Mouse (Mus musculus): ENCODE results near the gene Ralgds. TPM values are rescaled to one million over a fixed set of nuclear protein-coding genes. Genes with fewer than 3 reads are reported as not detected.

The Ralgds gene
- polyA plus RNA-seq (2014; fragmentation: Nextera tagmentation; extraction: Ambion mirVana): 63.3 and 82.1 TPM in 2 replicates

GRCm38 (mm10) chr2:28512798-28513401 lies at the start of gene Ralgds:
TSS of gene Ralgds (plus strand) at chr2:28513125.
- DNase-seq (ENCODE audit: low spot score) (peak; percentile 63), ATAC-seq (peak; percentile 71)
- Histone ChIP-seq H3K4me2 (ENCODE audit: low read length) (peak within 1 kb of the TSS; percentile 71), H3K4me1 (ENCODE audit: control insufficient read depth, insufficient read depth, low read length) (peaks cover 15% of the 10 kb centered on the region), H3K36me3 (ENCODE audit: control insufficient read depth, insufficient read depth, low read length) (peaks cover 10% of the 10 kb centered on the region; the same call in 1 of the 2 replicates), H3K9ac (ENCODE audit: low read length) (peak within 1 kb of the TSS; percentile 96), H3K27ac (ENCODE audit: low read depth, low read length) (peak within 1 kb of the TSS; percentile 88), H3K9me3 (replicated peaks; ENCODE audit: control insufficient read depth, low read length) (no peaks in the 10 kb centered on the region), H3K27me3 (replicated peaks; ENCODE audit: control insufficient read depth, insufficient read depth, low read length) (no peaks in the 10 kb centered on the region), H3K4me3 (ENCODE audit: low read depth, low read length) (peak within 1 kb of the TSS; percentile 89)
- WGBS: under 1% methylated on average over 49 of the region's 71 CpGs

GRCm38 (mm10) chr2:28463919-28464318 lies 49.0 kb upstream of the Ralgds start:
- Histone ChIP-seq H3K4me1 (ENCODE audit: control insufficient read depth, insufficient read depth, low read length) (peaks cover 15% of the 10 kb centered on the region; the same call in 1 of the 2 replicates), H3K4me3 (ENCODE audit: low read depth, low read length) (no peak overlapping the region), H3K4me2 (ENCODE audit: low read length) (no peak overlapping the region), H3K9ac (ENCODE audit: low read length) (no peak overlapping the region), H3K27me3 (replicated peaks; ENCODE audit: control insufficient read depth, insufficient read depth, low read length) (0 out of 2 replicates have a peak, but pooled peaks cover 5% of the 10 kb centered on the region), H3K27ac (ENCODE audit: low read depth, low read length) (no peak overlapping the region), H3K9me3 (replicated peaks; ENCODE audit: control insufficient read depth, low read length) (no peaks in the 10 kb centered on the region), H3K36me3 (ENCODE audit: control insufficient read depth, insufficient read depth, low read length) (no peaks in the 10 kb centered on the region)
- ATAC-seq (no peak), DNase-seq (ENCODE audit: low spot score) (peak; percentile 56)
- WGBS: 40% methylated on average over 3 of the region's 3 CpGs

GRCm38 (mm10) chr2:28464919-28465318 lies 48.0 kb upstream of the Ralgds start:
- Histone ChIP-seq H3K27me3 (replicated peaks; ENCODE audit: control insufficient read depth, insufficient read depth, low read length) (0 out of 2 replicates have a peak, but pooled peaks cover 5% of the 10 kb centered on the region), H3K27ac (ENCODE audit: low read depth, low read length) (no peak overlapping the region), H3K4me3 (ENCODE audit: low read depth, low read length) (no peak overlapping the region), H3K9ac (ENCODE audit: low read length) (no peak overlapping the region), H3K4me2 (ENCODE audit: low read length) (no peak overlapping the region), H3K36me3 (ENCODE audit: control insufficient read depth, insufficient read depth, low read length) (peaks cover 8% of the 10 kb centered on the region), H3K4me1 (ENCODE audit: control insufficient read depth, insufficient read depth, low read length) (peaks cover 15% of the 10 kb centered on the region; the same call in 1 of the 2 replicates), H3K9me3 (replicated peaks; ENCODE audit: control insufficient read depth, low read length) (no peaks in the 10 kb centered on the region)
- 84% methylated on average over 9 of the region's 9 CpGs for WGBS
- ATAC-seq (no peak), DNase-seq (ENCODE audit: low spot score) (no peak)

- H3K4me3 ChIP-seq (ENCODE audit: low read depth, low read length): peak within 1 kb of the TSS; percentile 15
- WGBS: 4% methylated on average over 25 of the region's 25 CpGs
- peak within 1 kb of the TSS; percentile 50 for H3K4me2 ChIP-seq (ENCODE audit: low read length)
- H3K9me3 ChIP-seq (replicated peaks; ENCODE audit: control insufficient read depth, low read length): no peaks in the 10 kb centered on the region
- H3K27ac ChIP-seq (ENCODE audit: low read depth, low read length): no peak within 1 kb of the TSS; the same call in 1 of the 2 replicates
- peak; percentile 71 for ATAC-seq
- DNase-seq (ENCODE audit: low spot score): peak; percentile 85
- peaks cover 19% of the 10 kb centered on the region for H3K36me3 ChIP-seq (ENCODE audit: control insufficient read depth, insufficient read depth, low read length)
- 0 out of 2 replicates have a peak, but pooled peaks cover 5% of the 10 kb centered on the region for H3K27me3 ChIP-seq (replicated peaks; ENCODE audit: control insufficient read depth, insufficient read depth, low read length)
- 0 out of 2 replicates have a peak within 1 kb of the TSS, but pooled peaks have one; percentile 29 for H3K9ac ChIP-seq (ENCODE audit: low read length)
- peaks cover 15% of the 10 kb centered on the region; the same call in 1 of the 2 replicates for H3K4me1 ChIP-seq (ENCODE audit: control insufficient read depth, insufficient read depth, low read length)
Measured at GRCm38 (mm10) chr2:28465836-28466518, 46.9 kb upstream of the Ralgds start, which contains the start of gene 1700007K13Rik. TSS of gene 1700007K13Rik (minus strand) at chr2:28466332.

- under 1% methylated on average over 49 of the region's 52 CpGs for WGBS
- Histone ChIP-seq H3K27ac (ENCODE audit: low read depth, low read length) (no peak within 1 kb of the TSS), H3K9ac (ENCODE audit: low read length) (peak within 1 kb of the TSS; percentile 94), H3K9me3 (replicated peaks; ENCODE audit: control insufficient read depth, low read length) (no peaks in the 10 kb centered on the region), H3K4me3 (ENCODE audit: low read depth, low read length) (peak within 1 kb of the TSS; percentile 91), H3K27me3 (replicated peaks; ENCODE audit: control insufficient read depth, insufficient read depth, low read length) (0 out of 2 replicates have a peak, but pooled peaks cover 5% of the 10 kb centered on the region), H3K36me3 (ENCODE audit: control insufficient read depth, insufficient read depth, low read length) (peaks cover 32% of the 10 kb centered on the region), H3K4me2 (ENCODE audit: low read length) (peak within 1 kb of the TSS; percentile 68), H3K4me1 (ENCODE audit: control insufficient read depth, insufficient read depth, low read length) (peaks cover 15% of the 10 kb centered on the region; the same call in 1 of the 2 replicates)
- ATAC-seq (peak; percentile 95), DNase-seq (ENCODE audit: low spot score) (peak; percentile 92)
Measured at GRCm38 (mm10) chr2:28467860-28468485, 45.0 kb upstream of the Ralgds start, which contains the start of gene Mrps2. TSS of gene Mrps2 (plus strand) at chr2:28468066.

- Histone ChIP-seq H3K36me3 (ENCODE audit: control insufficient read depth, insufficient read depth, low read length) (peaks cover 32% of the 10 kb centered on the region), H3K4me3 (ENCODE audit: low read depth, low read length) (peak overlapping the region; percentile 91), H3K4me2 (ENCODE audit: low read length) (peak overlapping the region; percentile 68), H3K27ac (ENCODE audit: low read depth, low read length) (no peak overlapping the region), H3K4me1 (ENCODE audit: control insufficient read depth, insufficient read depth, low read length) (peaks cover 15% of the 10 kb centered on the region; the same call in 1 of the 2 replicates), H3K9me3 (replicated peaks; ENCODE audit: control insufficient read depth, low read length) (no peaks in the 10 kb centered on the region; the same call in 1 of the 2 replicates), H3K27me3 (replicated peaks; ENCODE audit: control insufficient read depth, insufficient read depth, low read length) (0 out of 2 replicates have a peak, but pooled peaks cover 5% of the 10 kb centered on the region), H3K9ac (ENCODE audit: low read length) (peak overlapping the region; percentile 94)
- no peak for ATAC-seq
- DNase-seq (ENCODE audit: low spot score): no peak
- WGBS: 53% methylated on average over 18 of the region's 18 CpGs
Measured at GRCm38 (mm10) chr2:28468486-28469225, 44.3 kb upstream of the Ralgds start.

- Histone ChIP-seq H3K4me2 (ENCODE audit: low read length) (no peak overlapping the region), H3K4me1 (ENCODE audit: control insufficient read depth, insufficient read depth, low read length) (peaks cover 15% of the 10 kb centered on the region; the same call in 1 of the 2 replicates), H3K36me3 (ENCODE audit: control insufficient read depth, insufficient read depth, low read length) (peaks cover 32% of the 10 kb centered on the region), H3K9ac (ENCODE audit: low read length) (no peak overlapping the region), H3K4me3 (ENCODE audit: low read depth, low read length) (no peak overlapping the region), H3K27me3 (replicated peaks; ENCODE audit: control insufficient read depth, insufficient read depth, low read length) (0 out of 2 replicates have a peak, but pooled peaks cover 5% of the 10 kb centered on the region), H3K9me3 (replicated peaks; ENCODE audit: control insufficient read depth, low read length) (no peaks in the 10 kb centered on the region; the same call in 1 of the 2 replicates), H3K27ac (ENCODE audit: low read depth, low read length) (no peak overlapping the region)
- 97% methylated on average over 14 of the region's 14 CpGs for WGBS
- DNase-seq (ENCODE audit: low spot score) (no peak), ATAC-seq (no peak)
Measured at GRCm38 (mm10) chr2:28469461-28469860, 43.5 kb upstream of the Ralgds start.

- WGBS: 92% methylated on average over 2 of the region's 2 CpGs
- Histone ChIP-seq H3K4me2 (ENCODE audit: low read length) (no peak overlapping the region), H3K4me3 (ENCODE audit: low read depth, low read length) (no peak overlapping the region), H3K27ac (ENCODE audit: low read depth, low read length) (no peak overlapping the region), H3K27me3 (replicated peaks; ENCODE audit: control insufficient read depth, insufficient read depth, low read length) (no peaks in the 10 kb centered on the region), H3K4me1 (ENCODE audit: control insufficient read depth, insufficient read depth, low read length) (peaks cover 15% of the 10 kb centered on the region; the same call in 1 of the 2 replicates), H3K9ac (ENCODE audit: low read length) (no peak overlapping the region), H3K9me3 (replicated peaks; ENCODE audit: control insufficient read depth, low read length) (no peaks in the 10 kb centered on the region; the same call in 1 of the 2 replicates), H3K36me3 (ENCODE audit: control insufficient read depth, insufficient read depth, low read length) (peaks cover 32% of the 10 kb centered on the region)
- DNase-seq (ENCODE audit: low spot score): no peak
- no peak for ATAC-seq
Measured at GRCm38 (mm10) chr2:28470591-28470990, 42.3 kb upstream of the Ralgds start.

Data from forebrain, embryonic 14.5 days (tissue).